Mouse (Mus musculus) kidney, adult 10 weeks (tissue): ENCODE results near the gene Acsm1. TPM values are rescaled to one million over a fixed set of nuclear protein-coding genes. Genes with fewer than 3 reads are reported as not detected.

ENCODE experiments used
- polyA plus RNA-seq: library from polyadenylated mRNA; stranded (reverse); fragments of 350-450 nt; fragmentation: Illumina TruSeq; extraction: RNeasy Lipid Tissue Mini Kit (QIAGEN cat#74804); gene quantifications from one replicate; pipeline ENCODE4 v1.2.3, GENCODE M21; 2014; ENCODE audit warnings: low read depth, low replicate concordance

The Acsm1 gene
- polyA plus RNA-seq, result 103 TPM

GRCm38 (mm10) chr7:119606664-119607076 is at the start of gene Acsm1:
Gene Acsm1 (plus strand): TSS chr7:119607026.

GRCm38 (mm10) chr7:119689726-119690125 is 82.9 kb downstream of the Acsm1 start, which contains the start of gene Acsm4:
Gene Acsm4 (plus strand): TSS chr7:119690026.

Other genes with a start within 250 kb of the Acsm1 start
- gene Gp2, start 147.7 kb upstream of the Acsm1 start, polyA plus RNA-seq, result 3.5 TPM
- gene Umod, start 127.7 kb upstream of the Acsm1 start, polyA plus RNA-seq, result 2,122 TPM
- 69.2 TPM for gene Acsm5, start 87.6 kb upstream of the Acsm1 start, polyA plus RNA-seq
- gene Pdilt, start 83.5 kb upstream of the Acsm1 start, polyA plus RNA-seq, result 16.1 TPM
- gene Acsm2, start 52.7 kb upstream of the Acsm1 start, polyA plus RNA-seq, result 1,088 TPM
- gene Acsm4, start 83.0 kb downstream of the Acsm1 start, polyA plus RNA-seq, result not detected
- 41.8 TPM for gene Thumpd1, start 113.8 kb downstream of the Acsm1 start, polyA plus RNA-seq
- 15.0 TPM for gene Acsm3, start 153.9 kb downstream of the Acsm1 start, polyA plus RNA-seq
- gene Rexo5, start 187.0 kb downstream of the Acsm1 start, polyA plus RNA-seq, result 5.6 TPM
- gene Eri2, start 187.0 kb downstream of the Acsm1 start, polyA plus RNA-seq, result 13.2 TPM